Mouse (Mus musculus) retina, postnatal 1 day (tissue): ENCODE measurements around the gene Pbld2.
A peak's percentile ranks its signal among the peaks of the same experiment; 100 is the strongest.

Experiments
- DNase-seq: peaks from one replicate; pipeline ENCODE4 v3.0.0-alpha.2; 2012

Pbld2 gene

DNA sequence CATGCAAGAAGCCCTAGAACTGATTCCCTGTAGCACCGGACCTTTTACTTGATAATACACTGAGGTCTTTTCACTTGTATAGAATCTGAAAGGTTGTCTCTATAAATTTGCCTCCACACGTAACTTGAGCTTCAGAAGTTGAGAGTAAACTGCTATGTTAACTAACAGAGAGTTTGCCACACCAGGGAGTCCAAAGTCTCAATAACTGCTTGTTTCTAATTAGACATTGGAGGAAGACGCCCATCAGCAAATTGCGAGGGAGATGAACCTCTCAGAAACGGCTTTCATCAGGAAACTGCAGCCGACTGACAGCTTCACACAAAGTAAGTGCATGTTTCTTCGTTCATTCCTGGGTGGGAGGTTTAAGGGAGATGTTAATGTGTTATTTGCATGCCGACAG, 41.4 kb downstream of the Pbld2 start:
- no peak for DNase-seq

DNA sequence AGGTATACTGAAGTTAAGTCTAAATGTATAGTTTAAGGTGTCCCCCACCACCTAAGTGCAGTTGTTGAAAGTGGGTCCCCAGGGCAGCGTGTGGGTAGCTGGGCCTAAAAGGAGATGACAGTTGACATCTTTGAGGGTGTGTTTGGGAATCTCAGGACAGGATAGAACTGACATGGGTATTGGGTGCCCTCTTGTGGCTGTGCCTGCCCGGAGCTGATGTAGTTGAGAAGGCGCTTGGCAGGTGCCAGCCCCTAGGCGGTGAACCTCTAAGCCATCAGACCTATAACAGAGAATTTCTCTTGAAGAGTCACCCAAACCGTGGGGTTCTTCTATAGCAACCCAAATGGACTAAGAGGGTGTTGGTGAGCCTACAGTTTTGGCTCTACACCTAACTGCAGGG, 41.9 kb downstream of the Pbld2 start:
- peak; percentile 86 for DNase-seq

DNA sequence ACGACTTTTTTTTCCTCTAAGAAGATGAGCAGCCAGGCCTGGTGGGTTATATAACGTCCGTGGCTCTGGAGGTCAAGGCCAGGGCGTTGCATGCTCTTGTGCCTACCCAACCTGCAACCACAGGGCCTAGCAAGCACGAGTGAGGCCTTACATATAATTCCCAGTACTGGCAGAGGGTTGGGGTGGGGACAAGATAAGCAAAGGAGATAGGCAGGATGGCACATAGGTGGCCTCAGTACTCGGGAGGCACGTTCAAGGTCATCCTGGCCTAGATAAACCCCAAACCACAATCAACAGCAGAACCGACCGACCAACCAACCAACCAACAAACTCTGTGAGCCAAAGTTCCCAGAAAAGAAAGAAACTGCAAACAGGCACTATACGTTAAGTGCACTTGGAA, 62.2 kb downstream of the Pbld2 start:
- DNase-seq, result no peak

DNA sequence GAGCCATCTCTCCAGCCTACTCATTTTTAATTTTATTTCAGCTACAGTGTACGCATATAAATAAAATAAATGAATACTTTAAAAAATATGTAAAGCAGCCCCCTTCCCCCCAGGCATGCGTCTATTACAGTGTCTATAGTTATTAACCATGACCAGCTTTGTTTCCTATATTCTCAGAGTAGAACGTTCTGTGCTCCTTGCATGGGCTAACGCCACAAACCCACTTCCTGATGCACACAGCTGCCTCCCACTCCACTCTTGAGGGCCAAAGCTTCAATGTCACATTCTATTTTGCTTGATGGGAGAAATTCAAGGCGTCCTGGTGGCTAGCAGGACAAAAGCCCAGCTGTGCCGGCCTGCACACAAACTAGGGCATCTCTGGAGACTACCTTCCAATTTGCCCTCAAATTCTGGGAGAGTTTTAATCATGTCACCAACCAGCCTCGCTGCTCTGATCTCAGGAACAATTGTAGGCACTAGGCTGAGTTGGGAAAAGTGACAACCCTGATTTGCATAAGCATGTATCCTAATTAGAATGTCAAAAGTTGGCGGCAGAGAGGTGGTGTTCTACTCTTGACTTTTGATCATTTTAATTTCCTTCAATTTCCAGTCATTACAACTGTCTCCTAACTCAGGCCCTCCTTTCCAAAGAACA, 65.1 kb downstream of the Pbld2 start:
- peak; percentile 91 for DNase-seq

DNA sequence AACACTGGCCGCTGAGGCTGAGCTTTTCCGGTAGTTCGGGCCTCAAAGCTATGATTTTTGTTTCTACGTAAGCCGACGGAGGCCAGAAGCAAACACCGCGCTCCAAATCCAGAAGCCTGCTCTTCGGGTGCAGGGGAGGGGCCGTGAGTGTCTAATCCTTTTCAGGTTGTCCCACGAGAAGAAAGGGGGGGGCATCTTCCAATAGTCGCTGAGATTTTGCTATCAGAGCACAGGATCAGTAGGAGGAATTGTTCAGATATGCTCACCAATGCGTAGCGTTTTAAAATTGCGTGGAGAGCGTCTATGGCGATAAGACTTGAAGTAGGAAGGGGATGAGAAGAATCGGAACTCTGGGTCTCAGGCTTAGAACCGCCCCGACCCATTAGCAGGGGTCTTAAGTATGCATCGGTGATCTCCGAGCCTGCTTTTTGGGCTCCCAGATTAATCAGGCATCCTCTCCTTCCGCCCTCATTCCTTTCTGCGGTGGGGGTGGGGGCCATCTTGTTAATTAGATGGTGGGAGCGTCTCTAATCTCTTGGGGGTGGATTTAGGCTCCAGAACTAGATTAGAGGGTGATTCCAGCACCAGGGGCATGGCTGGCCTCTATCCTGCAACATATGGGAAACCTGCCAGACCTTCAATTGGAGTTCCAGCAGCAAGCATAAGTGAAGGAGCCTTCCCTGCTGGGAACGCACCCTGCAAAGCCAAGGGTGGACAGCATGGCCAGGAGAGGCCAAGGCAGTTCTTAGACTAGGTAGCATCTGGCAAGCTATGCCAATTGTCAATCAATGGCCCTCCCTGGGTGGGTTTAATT, 65.8 kb downstream of the Pbld2 start:
- peak; percentile 85 for DNase-seq

DNA sequence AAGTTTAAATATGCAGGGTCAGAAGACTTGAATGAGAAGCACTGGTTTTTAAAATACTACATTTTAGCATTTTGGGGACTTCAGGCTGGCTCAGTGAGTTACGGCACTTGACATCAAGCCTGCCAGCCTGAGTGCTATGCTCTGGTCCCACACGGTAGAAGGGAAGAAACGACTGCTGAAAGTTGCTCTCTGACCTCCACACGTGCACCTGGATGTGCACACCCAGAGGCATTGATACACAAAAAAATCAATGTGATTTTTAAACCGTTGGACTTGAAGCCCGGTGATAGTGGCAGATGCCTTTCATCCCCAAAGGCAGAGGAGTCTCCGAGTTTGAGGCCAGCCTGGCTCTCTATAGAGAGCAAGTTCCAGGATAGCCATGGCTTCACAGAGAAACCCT, 67.8 kb downstream of the Pbld2 start:
- no peak for DNase-seq

DNA sequence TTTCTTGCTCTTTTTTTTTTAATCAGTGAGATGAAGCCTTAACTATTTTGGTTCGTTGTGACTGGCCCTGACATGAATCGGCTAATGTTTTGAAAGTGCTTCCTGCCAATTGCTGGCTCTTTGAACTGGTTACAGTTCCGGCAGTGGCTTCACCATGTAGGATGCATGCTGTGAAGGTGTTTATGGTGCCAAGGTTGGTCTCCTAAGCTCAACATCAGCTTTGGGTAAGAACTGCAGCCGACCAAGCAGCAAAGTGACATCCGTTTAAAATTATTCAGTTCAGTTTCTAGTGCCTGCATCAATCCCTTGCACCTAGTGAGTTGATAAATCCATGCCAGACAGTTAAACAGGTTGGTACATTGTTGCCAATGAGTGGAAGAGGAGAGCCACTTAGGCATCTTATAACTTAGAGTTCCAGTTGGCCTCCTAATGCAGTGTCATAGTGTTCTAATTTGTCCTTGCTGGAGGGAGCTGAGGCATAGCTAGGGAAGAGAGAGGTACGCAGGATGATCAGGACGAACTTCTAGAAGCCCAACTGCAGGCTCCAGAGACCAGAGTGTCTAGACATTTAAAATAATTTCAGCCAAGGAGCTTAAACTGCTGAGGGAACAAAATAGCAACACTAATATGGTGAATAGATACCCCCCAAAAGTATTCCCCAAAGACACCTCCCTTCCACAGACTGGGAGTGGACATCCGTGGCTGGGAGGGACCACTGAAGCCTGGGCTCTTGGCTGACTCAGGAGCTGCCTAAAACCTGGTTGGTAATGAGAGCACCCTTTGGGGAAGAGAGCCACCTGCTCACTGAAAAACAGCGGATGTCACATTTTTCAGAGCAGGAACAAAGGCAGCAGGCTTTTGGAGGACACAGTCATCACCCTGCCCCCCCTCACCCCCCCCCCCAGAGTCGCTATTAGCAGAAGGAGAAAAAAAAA, 68.8 kb downstream of the Pbld2 start:
- DNase-seq, result no peak

DNA sequence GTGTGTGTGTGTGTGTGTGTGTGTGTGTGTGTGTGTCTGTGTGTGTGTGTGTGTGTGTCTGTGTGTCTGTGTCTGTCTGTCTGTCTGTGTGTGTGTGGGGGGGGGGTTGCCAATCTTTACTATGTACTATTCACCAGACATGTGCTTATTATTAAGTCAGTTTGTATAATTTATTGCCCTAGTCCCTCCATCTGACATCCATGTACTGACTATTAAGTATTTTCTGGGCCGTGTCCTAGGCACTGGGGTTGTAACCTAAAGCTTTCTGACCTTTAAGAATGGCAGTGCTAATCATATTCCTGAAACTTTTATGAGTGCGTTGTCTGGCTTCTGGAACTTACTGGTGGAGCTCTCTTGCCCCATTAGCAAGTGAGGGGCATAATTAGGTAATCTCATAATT, 72.6 kb downstream of the Pbld2 start:
- no peak for DNase-seq

DNA sequence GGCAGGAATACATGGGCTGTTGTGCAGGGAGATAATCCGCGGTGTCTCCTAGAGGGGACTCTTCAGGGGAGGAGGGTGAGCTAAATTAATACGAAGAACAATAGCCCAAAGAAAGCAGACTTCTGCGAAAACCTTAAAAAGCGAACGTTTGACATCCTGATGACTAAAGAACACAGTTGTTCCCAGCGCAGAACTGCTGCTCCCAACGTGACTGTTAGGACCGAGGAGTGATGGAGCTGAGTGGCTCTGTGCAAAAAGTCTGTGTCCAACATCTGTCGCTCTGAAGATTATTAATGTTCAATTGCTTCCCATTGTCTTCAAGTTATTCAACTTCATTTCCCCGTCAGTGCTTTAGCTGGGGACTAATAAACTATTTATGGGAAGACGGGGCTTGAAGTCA, 74.1 kb downstream of the Pbld2 start:
- peak; percentile 63 for DNase-seq

DNA sequence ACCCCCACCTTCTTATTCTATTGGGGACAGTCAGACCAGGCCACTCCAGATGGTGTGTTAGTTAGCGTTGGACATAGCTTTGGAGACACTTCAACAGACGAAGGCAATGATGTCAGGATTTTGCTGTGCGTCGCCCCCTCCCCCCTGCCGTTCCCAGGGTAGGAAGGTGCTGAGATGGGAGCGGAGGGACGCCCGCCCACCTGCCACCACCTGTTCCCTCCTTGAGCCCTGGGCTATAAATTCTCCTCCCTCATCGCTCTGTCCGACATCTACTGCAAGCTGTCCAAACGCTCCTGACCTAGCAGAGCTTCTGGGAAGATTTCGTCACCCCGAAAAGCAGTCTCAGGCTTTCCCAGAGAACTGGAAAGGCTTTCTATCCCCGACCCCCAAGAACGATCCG, 75.4 kb downstream of the Pbld2 start, which contains the start of gene Atoh7:
TSS of gene Atoh7 (plus strand) at position 131 of the 400 bp plus-strand sequence.
- peak; percentile 64 for DNase-seq

DNA sequence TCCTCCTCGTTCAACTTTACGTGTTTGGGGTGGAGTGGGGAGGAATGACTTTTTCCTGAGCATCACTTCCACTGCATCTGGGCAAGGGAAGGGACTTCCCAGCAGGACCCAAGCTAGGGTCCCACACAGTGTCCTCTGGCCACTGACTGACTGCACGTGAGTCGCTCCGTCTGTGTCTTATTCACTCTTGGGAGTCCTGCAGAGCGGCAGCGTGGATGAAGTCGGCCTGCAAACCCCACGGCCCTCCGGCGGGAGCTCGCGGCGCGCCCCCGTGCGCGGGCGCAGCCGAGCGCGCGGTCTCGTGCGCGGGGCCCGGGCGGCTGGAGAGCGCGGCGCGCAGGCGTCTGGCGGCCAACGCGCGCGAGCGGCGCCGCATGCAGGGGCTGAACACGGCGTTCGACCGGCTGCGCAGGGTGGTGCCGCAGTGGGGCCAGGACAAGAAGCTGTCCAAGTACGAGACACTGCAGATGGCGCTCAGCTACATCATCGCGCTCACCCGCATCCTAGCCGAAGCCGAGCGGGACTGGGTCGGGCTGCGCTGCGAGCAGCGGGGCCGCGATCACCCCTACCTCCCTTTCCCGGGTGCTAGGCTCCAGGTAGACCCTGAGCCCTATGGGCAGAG, 75.9 kb downstream of the Pbld2 start:
- DNase-seq, result peak; percentile 84

DNA sequence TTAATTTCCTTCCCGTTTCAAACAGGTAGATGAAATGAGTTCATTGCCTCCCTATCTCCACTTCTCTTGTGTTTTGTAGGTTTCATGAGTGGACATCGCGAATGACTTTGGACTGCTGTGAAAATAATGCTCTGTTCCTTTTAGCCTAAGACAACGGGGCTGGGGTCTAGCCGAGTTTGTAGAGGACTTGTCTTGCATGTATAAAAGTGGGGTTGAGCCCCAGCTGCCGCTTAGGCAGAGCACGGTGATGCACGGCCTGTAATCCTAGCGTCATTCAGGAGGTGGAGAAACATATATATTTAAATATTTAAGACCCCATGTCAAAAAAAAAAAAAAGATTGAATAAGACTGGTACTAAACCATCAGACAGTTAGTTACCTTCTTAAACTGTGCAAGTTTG, 76.5 kb downstream of the Pbld2 start:
- DNase-seq, result peak; percentile 33
